Mouse (Mus musculus): ENCODE results near the gene Fam81b.

The Fam81b gene

DNA sequence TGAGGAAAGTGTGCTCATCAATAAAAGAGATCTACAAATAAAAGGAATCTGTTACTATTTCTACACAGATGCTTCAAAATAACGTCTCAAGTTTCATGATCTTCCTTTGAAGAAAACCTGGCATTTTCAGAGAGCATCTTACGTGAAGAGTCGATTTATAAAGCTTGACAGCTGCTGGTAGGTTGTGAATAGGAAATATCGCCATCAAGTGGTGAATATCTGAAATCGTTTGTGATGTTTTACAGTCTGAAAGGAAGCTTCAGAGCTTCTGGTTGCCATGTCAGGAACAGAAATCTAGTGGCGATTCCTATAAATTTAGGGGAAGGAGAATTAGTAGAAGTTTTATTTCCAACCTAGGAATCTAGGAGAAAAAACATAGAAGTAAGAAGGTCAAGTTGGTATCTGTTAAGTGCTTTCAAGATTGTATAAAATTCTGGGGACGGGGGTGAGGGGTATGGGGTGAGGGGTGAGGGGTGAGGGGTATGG is at the start of gene Fam81b:
TSS of gene Fam81b (minus strand) at position 436 of the 486 bp plus-strand sequence.
- no peak for DNase-seq

- peak; percentile 64 for DNase-seq
Measured at GRCm38 (mm10) chr13:76345941-76346340, 41.1 kb upstream of the Fam81b start.

- DNase-seq: no peak
Measured at GRCm38 (mm10) chr13:76318635-76319034, 13.8 kb upstream of the Fam81b start.

- peak; percentile 31 for DNase-seq
Measured at GRCm38 (mm10) chr13:76311580-76311979, 6.7 kb upstream of the Fam81b start.

DNA sequence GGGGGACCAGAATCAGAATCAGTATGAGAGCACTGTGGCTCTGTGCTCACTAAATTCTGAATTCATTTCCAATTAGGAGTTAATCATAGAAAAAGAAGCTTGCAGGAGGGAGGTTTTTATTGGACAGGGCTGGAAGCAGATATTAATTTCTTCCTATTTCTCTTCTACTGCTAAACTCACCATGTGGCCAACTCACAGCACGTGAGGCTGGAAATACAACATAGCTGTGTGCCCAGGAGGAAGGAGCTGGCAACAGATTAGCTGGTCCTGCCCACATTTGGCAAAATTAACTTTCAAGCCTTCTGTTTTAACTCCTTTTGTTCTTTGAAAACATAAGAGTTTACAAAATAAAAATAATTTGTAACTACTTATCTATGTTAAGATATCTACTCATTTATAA is 3.9 kb upstream of the Fam81b start:
- DNase-seq: peak; percentile 68

DNA sequence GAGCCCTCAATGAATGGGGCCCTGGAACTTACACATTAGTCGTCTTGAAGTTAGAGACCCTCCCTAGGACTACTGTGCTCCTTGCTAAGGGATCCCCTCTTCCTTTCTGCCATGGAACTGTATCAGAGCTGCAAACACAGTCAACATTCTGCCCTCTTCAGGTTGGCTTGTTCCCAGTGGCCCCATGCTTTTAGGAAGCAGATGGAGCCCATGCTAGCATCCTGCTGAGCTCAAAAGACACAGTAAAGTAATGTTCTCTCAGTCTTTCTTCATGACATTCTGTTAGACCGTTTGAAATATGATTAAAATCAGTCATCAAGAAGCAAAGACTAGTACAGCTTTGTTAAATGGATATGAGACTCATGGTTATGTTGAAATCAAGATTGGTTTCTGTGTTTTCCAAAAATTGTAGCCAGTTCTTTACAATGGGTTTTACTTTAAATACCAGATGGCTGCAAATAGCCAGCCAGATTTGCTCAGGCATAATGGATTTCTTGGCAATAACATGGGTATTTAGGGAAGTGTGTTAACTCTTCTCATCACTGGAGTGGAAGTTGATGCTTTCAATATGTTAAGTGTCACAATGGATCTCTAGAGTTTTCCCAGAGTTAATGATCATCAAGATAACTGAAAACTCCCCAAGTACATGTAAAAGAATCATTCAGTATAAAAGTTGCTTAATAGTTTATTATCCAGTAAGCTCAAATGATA is 938 bp upstream of the Fam81b start:
- peak; percentile 92 for DNase-seq

GRCm38 (mm10) chr13:76305241-76305640 is 369 bp upstream of the Fam81b start:
- peak; percentile 58 for DNase-seq

GRCm38 (mm10) chr13:76304201-76304600 is 671 bp downstream of the Fam81b start:
- peak; percentile 49 for DNase-seq

- DNase-seq: no peak
Measured at GRCm38 (mm10) chr13:76303160-76303559, 1.7 kb downstream of the Fam81b start.

- DNase-seq: peak; percentile 84
Measured at GRCm38 (mm10) chr13:76302056-76302455, 2.8 kb downstream of the Fam81b start.

DNA sequence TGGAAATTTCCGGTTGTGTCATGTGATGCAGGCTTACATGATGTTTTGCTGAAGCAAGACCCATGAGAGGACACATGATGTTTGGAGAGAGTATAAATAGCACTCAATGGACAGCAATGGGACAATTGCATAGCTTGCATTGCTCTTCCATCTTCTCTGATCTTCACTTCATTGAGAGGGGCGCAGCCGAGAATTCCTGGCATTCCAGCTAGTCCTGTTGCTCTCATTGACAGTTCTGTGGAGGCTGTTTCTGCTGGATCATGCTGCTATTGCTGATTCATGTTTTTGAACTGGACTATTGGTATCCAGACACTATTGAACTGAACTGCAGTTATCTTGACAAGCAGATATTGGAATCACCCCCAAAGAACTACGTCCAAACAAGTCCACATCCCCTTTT is 12.8 kb downstream of the Fam81b start:
- no peak for DNase-seq

DNA sequence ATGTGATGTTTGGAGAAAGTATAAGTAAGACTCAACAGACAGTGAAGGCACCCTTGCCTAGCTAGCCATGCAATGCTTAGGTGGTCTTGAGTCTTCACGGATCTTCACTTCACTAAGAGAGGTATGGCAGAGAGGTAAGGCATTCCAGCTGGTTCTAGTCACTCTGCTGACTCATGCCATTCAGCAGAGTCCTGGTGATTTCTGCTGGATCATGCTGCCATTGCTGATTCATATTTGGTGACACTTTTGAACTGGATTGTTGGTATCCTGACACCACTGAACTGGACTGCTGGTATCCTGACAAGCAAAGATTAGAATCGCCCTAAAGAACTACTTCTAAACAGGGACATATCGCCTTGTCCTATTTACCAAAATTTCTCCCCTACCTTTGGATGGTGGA is 20.3 kb downstream of the Fam81b start:
- no peak for DNase-seq

DNA sequence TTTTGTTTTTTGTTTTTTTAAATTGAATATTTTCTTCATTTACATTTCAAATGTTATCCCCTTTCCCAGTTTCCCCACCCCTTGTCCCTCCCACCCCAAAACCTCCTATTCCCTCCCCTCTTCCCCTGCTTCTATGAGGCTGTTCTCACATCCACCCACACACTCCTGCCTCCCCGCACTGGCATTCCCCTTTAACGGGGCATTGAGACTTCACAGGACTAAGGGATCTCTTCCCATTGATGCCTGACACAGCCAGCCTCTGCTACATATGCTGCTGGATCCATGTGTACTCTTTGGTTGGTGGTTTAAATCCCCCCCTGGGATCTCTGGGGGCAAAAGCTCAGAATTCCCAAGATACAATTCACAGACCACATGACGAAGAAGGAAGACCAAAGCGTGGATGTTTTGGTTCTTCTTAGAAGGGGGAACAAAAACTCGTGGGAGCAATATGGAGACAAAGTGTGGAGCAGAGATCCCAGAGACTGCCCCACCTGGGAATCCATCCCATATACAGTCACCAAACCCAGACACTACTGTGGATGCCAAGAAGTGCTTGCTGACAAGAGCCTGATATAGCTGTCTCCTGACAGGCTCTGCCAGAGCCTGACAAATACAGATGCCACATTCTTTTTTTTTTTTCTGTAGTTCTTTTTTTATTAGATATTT is 40.4 kb downstream of the Fam81b start:
- no peak for DNase-seq

GRCm38 (mm10) chr13:76258766-76259165 is 46.1 kb downstream of the Fam81b start:
- DNase-seq: no peak

DNA sequence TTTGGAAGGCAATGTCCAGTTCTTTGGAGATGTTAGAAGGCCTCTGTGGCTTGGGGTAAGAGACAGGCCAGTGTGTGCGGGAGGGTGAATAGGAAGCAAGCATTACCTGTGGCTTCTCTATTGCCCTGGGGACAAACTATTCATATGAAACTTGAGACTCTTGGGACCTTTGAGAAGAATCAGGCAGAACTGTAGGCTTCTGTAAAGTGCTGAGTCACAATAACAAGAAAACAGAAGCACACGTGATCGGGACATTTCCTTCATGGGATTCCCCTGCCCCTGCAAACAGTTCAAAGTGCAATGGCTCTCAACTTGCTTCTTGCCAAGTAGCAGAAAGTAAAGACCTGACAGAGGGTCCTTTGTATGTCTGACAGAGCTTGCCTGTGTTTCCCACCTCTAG is 48.5 kb downstream of the Fam81b start:
- DNase-seq: no peak

- no peak for DNase-seq
Measured at GRCm38 (mm10) chr13:76250092-76250491, 54.8 kb downstream of the Fam81b start.

GRCm38 (mm10) chr13:76249066-76249465 is 55.8 kb downstream of the Fam81b start:
- no peak for DNase-seq

DNA sequence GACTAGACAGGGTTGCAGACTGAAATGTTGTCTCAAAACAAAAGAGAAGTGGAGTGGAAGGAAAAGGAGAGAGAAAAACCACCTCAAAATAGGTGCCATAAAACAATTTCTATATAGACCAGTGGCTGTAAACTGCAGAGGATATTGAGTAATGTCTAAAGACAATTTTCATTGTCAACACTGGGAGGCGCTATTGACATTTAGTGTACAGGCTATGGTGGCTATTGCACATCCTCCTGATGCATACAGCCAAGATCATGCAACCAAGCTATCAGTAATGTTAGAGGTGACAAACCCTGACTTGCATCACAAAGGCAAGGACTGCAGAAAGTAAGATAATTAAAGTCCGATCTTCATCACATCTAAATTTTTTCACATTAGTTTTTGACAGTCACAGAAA is 89.5 kb downstream of the Fam81b start:
- no peak for DNase-seq

- no peak for DNase-seq
Measured at GRCm38 (mm10) chr13:76214928-76215327, 89.9 kb downstream of the Fam81b start.

GRCm38 (mm10) chr13:76199943-76200342 is 104.9 kb downstream of the Fam81b start:
- no peak for DNase-seq

GRCm38 (mm10) chr13:76197297-76197848 is 107.5 kb downstream of the Fam81b start:
- DNase-seq: no peak

- peak; percentile 46 for DNase-seq
Measured at GRCm38 (mm10) chr13:76195431-76196138, 109.3 kb downstream of the Fam81b start.

GRCm38 (mm10) chr13:76194937-76195336 is 109.9 kb downstream of the Fam81b start:
- DNase-seq: peak; percentile 40
